Mouse (Mus musculus) liver (tissue): Measurements from ENCODE around the gene Krtap9-1.
"Not testable (repeated sequence)": the region's sequence is repeated elsewhere in the genome, so short reads cannot be mapped to it uniquely, and the experiment has no call there.

Experiments
- DNase-seq: peaks from one replicate; pipeline ENCODE4 v3.0.0-alpha.2; 2020; ENCODE audit warnings: mixed read lengths

Gene Krtap9-1

GRCm38 (mm10) chr11:99873089-99873488 is at the start of gene Krtap9-1:
Gene Krtap9-1 (plus strand): TSS chr11:99873389.
- not testable (repeated sequence) for DNase-seq

GRCm38 (mm10) chr11:99837966-99838365 is 35.2 kb upstream of the Krtap9-1 start, which contains the start of gene 2300003K06Rik:
Gene 2300003K06Rik (minus strand): TSS chr11:99838066.
- no peak for DNase-seq

- DNase-seq: no peak
Measured at GRCm38 (mm10) chr11:99842185-99842584, 31.0 kb upstream of the Krtap9-1 start.

- DNase-seq: no peak
Measured at GRCm38 (mm10) chr11:99846746-99847145, 26.4 kb upstream of the Krtap9-1 start.

- DNase-seq: no peak
Measured at GRCm38 (mm10) chr11:99851508-99851907, 21.7 kb upstream of the Krtap9-1 start, which contains the start of gene Krtap4-16. Gene Krtap4-16 (minus strand): TSS chr11:99851608.

- DNase-seq: no peak
Measured at GRCm38 (mm10) chr11:99854121-99854520, 19.1 kb upstream of the Krtap9-1 start.

GRCm38 (mm10) chr11:99857617-99858016 is 15.6 kb upstream of the Krtap9-1 start, which contains the start of gene Gm11568:
Gene Gm11568 (plus strand): TSS chr11:99857917.
- DNase-seq: no peak

GRCm38 (mm10) chr11:99858761-99859160 is 14.4 kb upstream of the Krtap9-1 start:
- DNase-seq: no peak

- not testable (repeated sequence) for DNase-seq
Measured at GRCm38 (mm10) chr11:99864176-99864575, 9.0 kb upstream of the Krtap9-1 start, which contains the start of gene Gm11559. Gene Gm11559 (plus strand): TSS chr11:99864476.

GRCm38 (mm10) chr11:99878887-99879286 is 5.7 kb downstream of the Krtap9-1 start, which contains the start of gene Gm11567:
Gene Gm11567 (plus strand): TSS chr11:99879187.
- not testable (repeated sequence) for DNase-seq

GRCm38 (mm10) chr11:99907620-99908019 is 34.4 kb downstream of the Krtap9-1 start, which contains the start of gene Krtap31-1:
Gene Krtap31-1 (plus strand): TSS chr11:99907920.
- DNase-seq: no peak

GRCm38 (mm10) chr11:99914451-99914850 is 41.3 kb downstream of the Krtap9-1 start, which contains the start of gene Gm11565:
Gene Gm11565 (plus strand): TSS chr11:99914751.
- DNase-seq: no peak
